Mouse (Mus musculus): ENCODE results near the gene Dnajc28. TPM values are rescaled to one million over a fixed set of nuclear protein-coding genes. Genes with fewer than 3 reads are reported as not detected.

Gene Dnajc28
- polyA plus RNA-seq, 1 experiment: 0.19 TPM

DNA sequence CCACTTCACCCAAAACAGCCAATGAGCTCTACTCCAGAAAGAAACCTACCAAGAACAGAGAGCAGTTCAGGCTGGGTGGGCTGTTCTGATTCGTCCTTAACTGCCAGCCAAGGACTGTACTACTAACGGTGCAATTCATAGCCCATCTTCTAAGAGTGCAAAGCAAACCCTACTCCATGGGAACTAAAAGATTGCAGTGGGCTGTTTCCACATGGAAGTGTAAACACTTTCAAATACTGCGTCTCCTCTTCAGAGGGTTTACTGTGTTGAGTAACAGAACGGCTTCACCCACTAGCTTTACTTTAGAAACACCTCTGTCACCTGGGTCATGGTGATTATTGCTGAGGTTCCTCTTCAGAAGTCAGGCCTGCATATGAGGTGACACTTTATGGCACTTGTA lies 17.7 kb downstream of the Dnajc28 start:
- no peak for TF ChIP-seq TAL1 (IDR thresholded peaks at IDR 0.05; ENCODE audit: low read length)
- no peak for TF ChIP-seq GATA1 (IDR thresholded peaks at IDR 0.05; ENCODE audit: low read length)
- Histone ChIP-seq H3K36me3 (ENCODE audit: control insufficient read depth) (no peaks in the 10 kb centered on the region), H3K4me1 (ENCODE audit: control insufficient read depth) (peaks cover 23% of the 10 kb centered on the region), H3K4me3 (replicated peaks) (no peak overlapping the region), H3K27me3 (ENCODE audit: control insufficient read depth) (peaks cover 53% of the 10 kb centered on the region), H3K9me3 (ENCODE audit: control insufficient read depth, low read length) (no peaks in the 10 kb centered on the region)

DNA sequence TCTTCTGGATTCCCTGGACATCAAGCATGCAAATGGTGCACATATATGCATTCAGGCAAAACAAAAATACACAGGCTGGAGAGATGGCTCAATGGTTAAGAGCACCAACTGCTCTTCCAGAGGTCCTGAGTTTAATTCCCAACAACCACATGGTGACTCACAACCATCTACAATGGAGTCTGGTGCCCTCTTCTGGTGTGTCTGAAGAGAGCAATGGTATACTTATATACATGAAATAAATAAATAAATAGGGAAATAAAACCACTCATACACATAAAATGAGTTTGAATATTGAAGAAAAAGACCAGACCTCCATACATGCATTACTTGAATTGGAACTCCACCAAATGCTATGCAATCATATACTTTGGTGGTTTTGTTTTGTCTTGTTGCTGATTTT lies 19.6 kb downstream of the Dnajc28 start:
- Histone ChIP-seq H3K9me3 (ENCODE audit: control insufficient read depth, low read length) (no peaks in the 10 kb centered on the region), H3K4me1 (ENCODE audit: control insufficient read depth) (peaks cover 26% of the 10 kb centered on the region), H3K36me3 (ENCODE audit: control insufficient read depth) (no peaks in the 10 kb centered on the region), H3K27me3 (ENCODE audit: control insufficient read depth) (peaks cover 62% of the 10 kb centered on the region), H3K4me3 (replicated peaks) (no peak overlapping the region)
- no peak for TF ChIP-seq GATA1 (IDR thresholded peaks at IDR 0.05; ENCODE audit: low read length)
- TF ChIP-seq TAL1 (IDR thresholded peaks at IDR 0.05; ENCODE audit: low read length): no peak

GRCm38 (mm10) chr16:91597672-91598010 lies 21.2 kb downstream of the Dnajc28 start, which contains the start of gene Tmem50b:
Gene Tmem50b, minus strand, starts transcription at chr16:91597800.
- H3K4me1 ChIP-seq (ENCODE audit: control insufficient read depth): peaks cover 26% of the 10 kb centered on the region
- no peaks in the 10 kb centered on the region for H3K36me3 ChIP-seq (ENCODE audit: control insufficient read depth)
- H3K9me3 ChIP-seq (ENCODE audit: control insufficient read depth, low read length): no peaks in the 10 kb centered on the region
- TF ChIP-seq TAL1 (IDR thresholded peaks at IDR 0.05; ENCODE audit: low read length): no peak
- TF ChIP-seq GATA1 (IDR thresholded peaks at IDR 0.05; ENCODE audit: low read length): no peak; the same call in 1 of the 2 replicates
- H3K27me3 ChIP-seq (ENCODE audit: control insufficient read depth): peaks cover 61% of the 10 kb centered on the region
- peak within 1 kb of the TSS; percentile 72 for H3K4me3 ChIP-seq (replicated peaks)

DNA sequence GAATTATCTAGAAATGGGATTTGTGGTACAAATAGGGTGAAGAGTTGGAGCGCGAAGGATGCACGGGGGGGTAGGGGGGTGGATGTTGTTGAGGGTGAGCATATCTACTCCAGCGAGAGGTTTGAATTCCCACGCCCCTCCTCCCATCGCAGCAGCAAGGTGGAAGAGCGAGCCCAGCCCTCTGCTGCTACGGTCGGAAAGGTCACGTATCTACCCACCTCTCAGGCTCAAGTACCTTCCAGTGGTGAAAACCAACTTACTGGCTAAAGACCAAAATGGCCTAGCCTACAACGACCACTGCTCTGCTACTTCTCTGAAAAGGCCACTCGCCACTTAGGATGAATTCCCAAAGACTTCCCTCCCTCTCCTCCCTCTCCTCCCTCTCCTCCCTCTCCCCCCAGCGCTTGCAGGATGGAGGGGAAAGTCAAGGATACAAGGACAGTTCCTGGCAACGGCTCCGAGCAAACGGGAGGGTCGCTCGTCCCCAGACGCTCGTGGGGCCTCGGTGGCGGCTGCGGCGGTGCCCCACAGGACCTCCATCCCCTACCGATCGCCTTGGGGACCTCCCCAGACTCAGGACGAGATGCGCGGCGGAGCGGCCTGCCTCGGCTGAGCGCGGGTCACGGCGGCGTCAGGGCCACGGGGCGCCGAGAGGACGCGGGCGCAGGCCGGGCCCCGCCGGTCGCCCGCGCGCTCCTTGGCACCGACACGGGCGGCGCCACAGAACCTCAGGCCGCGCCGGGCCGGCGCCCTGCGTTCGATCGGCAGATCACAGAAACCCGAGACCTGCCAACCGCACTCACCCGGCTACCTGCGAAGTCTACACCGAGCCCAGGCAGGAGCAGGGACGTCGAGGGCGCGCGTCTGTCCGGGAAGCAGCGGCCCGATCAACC lies 21.8 kb downstream of the Dnajc28 start:
- Histone ChIP-seq H3K4me1 (ENCODE audit: control insufficient read depth) (peaks cover 26% of the 10 kb centered on the region), H3K4me3 (replicated peaks) (peak overlapping the region; percentile 72), H3K9me3 (ENCODE audit: control insufficient read depth, low read length) (no peaks in the 10 kb centered on the region), H3K36me3 (ENCODE audit: control insufficient read depth) (no peaks in the 10 kb centered on the region), H3K27me3 (ENCODE audit: control insufficient read depth) (peaks cover 59% of the 10 kb centered on the region)
- TF ChIP-seq TAL1 (IDR thresholded peaks at IDR 0.05; ENCODE audit: low read length) (no peak), GATA1 (IDR thresholded peaks at IDR 0.05; ENCODE audit: low read length) (no peak)

GRCm38 (mm10) chr16:91596397-91596778 lies 22.4 kb downstream of the Dnajc28 start:
- Histone ChIP-seq H3K9me3 (ENCODE audit: control insufficient read depth, low read length) (no peaks in the 10 kb centered on the region), H3K36me3 (ENCODE audit: control insufficient read depth) (no peaks in the 10 kb centered on the region), H3K4me3 (replicated peaks) (peak overlapping the region; percentile 72), H3K4me1 (ENCODE audit: control insufficient read depth) (peaks cover 26% of the 10 kb centered on the region), H3K27me3 (ENCODE audit: control insufficient read depth) (peaks cover 54% of the 10 kb centered on the region)
- TF ChIP-seq GATA1 (IDR thresholded peaks at IDR 0.05; ENCODE audit: low read length) (no peak), TAL1 (IDR thresholded peaks at IDR 0.05; ENCODE audit: low read length) (no peak)

GRCm38 (mm10) chr16:91595076-91595475 lies 23.8 kb downstream of the Dnajc28 start:
- peaks cover 49% of the 10 kb centered on the region for H3K27me3 ChIP-seq (ENCODE audit: control insufficient read depth)
- no peak overlapping the region for H3K4me3 ChIP-seq (replicated peaks)
- H3K9me3 ChIP-seq (ENCODE audit: control insufficient read depth, low read length): no peaks in the 10 kb centered on the region
- H3K4me1 ChIP-seq (ENCODE audit: control insufficient read depth): peaks cover 28% of the 10 kb centered on the region
- no peak for TF ChIP-seq TAL1 (IDR thresholded peaks at IDR 0.05; ENCODE audit: low read length)
- no peak for TF ChIP-seq GATA1 (IDR thresholded peaks at IDR 0.05; ENCODE audit: low read length)
- no peaks in the 10 kb centered on the region for H3K36me3 ChIP-seq (ENCODE audit: control insufficient read depth)

DNA sequence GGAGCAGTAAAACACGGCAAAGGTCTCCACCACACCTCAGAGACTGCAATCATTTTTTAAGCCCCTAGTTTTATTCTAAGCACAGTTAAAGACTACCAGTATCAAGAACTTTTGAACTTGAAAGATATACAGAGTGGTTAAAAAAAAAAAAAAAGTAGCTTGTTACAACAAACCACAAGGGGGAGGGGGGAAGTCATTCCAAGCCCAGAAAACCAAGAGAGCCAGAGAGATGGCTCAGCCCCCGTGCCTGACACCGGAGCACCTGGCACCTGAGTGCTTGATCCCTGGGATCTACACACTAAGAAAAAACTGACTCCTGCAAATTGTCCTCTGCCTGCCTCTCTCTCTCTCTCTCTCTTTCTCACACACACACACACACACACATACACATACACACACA lies 25.6 kb downstream of the Dnajc28 start:
- H3K4me1 ChIP-seq (ENCODE audit: control insufficient read depth): peaks cover 28% of the 10 kb centered on the region

GRCm38 (mm10) chr16:91592162-91592561 lies 26.7 kb downstream of the Dnajc28 start:
- no peak for TF ChIP-seq GATA1 (IDR thresholded peaks at IDR 0.05; ENCODE audit: low read length)
- Histone ChIP-seq H3K36me3 (ENCODE audit: control insufficient read depth) (no peaks in the 10 kb centered on the region), H3K4me3 (replicated peaks) (no peak overlapping the region), H3K9me3 (ENCODE audit: control insufficient read depth, low read length) (no peaks in the 10 kb centered on the region), H3K4me1 (ENCODE audit: control insufficient read depth) (peaks cover 25% of the 10 kb centered on the region), H3K27me3 (ENCODE audit: control insufficient read depth) (peaks cover 24% of the 10 kb centered on the region)

More for the DNA sequence above, 25.6 kb downstream of the Dnajc28 start:
- Histone ChIP-seq H3K36me3 (ENCODE audit: control insufficient read depth) (no peaks in the 10 kb centered on the region), H3K4me3 (replicated peaks) (no peak overlapping the region), H3K27me3 (ENCODE audit: control insufficient read depth) (peaks cover 34% of the 10 kb centered on the region), H3K9me3 (ENCODE audit: control insufficient read depth, low read length) (no peaks in the 10 kb centered on the region)
- TF ChIP-seq TAL1 (IDR thresholded peaks at IDR 0.05; ENCODE audit: low read length) (no peak), GATA1 (IDR thresholded peaks at IDR 0.05; ENCODE audit: low read length) (no peak)

DNA sequence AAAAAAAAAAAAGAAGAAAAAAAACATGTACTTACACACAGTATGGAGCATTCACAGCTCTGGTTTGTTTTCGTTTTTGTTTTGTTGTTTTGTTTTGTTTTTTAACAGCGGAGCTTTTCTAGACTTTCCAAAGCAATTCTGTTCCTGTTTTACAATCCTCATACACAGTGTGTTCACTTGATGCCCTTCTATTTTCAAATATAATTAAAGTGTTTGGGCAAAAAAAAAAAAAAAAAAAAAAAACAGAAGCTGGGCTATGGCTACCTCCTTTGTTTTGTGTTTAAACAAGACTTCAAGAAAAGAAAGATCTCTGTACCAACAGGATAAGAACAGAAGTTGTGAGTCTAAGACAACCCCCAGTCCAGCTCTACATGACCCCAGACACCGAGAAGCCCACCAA lies 30.1 kb downstream of the Dnajc28 start:
- Histone ChIP-seq H3K4me3 (replicated peaks) (no peak overlapping the region), H3K4me1 (ENCODE audit: control insufficient read depth) (peaks cover 11% of the 10 kb centered on the region), H3K9me3 (ENCODE audit: control insufficient read depth, low read length) (no peaks in the 10 kb centered on the region), H3K36me3 (ENCODE audit: control insufficient read depth) (no peaks in the 10 kb centered on the region), H3K27me3 (ENCODE audit: control insufficient read depth) (peaks cover 4% of the 10 kb centered on the region; the same call in 1 of the 2 replicates)
- TF ChIP-seq GATA1 (IDR thresholded peaks at IDR 0.05; ENCODE audit: low read length): no peak
- no peak for TF ChIP-seq TAL1 (IDR thresholded peaks at IDR 0.05; ENCODE audit: low read length)
